Mouse (Mus musculus) embryonic facial prominence, embryonic 11.5 days (tissue): Measurements from ENCODE around the gene Naa10. TPM values are rescaled to one million over a fixed set of nuclear protein-coding genes. Genes with fewer than 3 reads are reported as not detected.

Experiments used
- ATAC-seq: fragments of 200-750 bp; cut with Nextera tagmentation; replicated peaks from 2 replicates; pipeline ENCODE4 v1.8.0; 2017; ENCODE audit warnings: low read depth; ENCODE audit not compliant: insufficient number of reproducible peaks, low FRiP score, low TSS enrichment
- DNase-seq: peaks from one replicate; pipeline ENCODE4 v3.0.0-alpha.2; 2015; ENCODE audit warnings: low spot score
- H3K27ac ChIP-seq: fragments of 300-500 bp; sonication (generic); replicated peaks from 2 replicates; pipeline ENCODE4 v1.5.1; 2014; ENCODE audit warnings: mild to moderate bottlenecking, low read depth, low read length, control low read depth
- H3K27me3 ChIP-seq: fragments of 300-500 bp; sonication (generic); 2 replicates; pipeline ENCODE4 v1.6.1; 2014; ENCODE audit warnings: mild to moderate bottlenecking, low read length, moderate library complexity, mixed read lengths; ENCODE audit not compliant: control insufficient read depth, insufficient read depth
- H3K36me3 ChIP-seq: fragments of 300-500 bp; sonication (generic); replicated peaks from 2 replicates; pipeline ENCODE4 v1.6.1; 2014; ENCODE audit warnings: low read depth, mild to moderate bottlenecking, low read length, moderate library complexity, mixed read lengths; ENCODE audit not compliant: control insufficient read depth, insufficient read depth
- H3K4me1 ChIP-seq: fragments of 300-500 bp; sonication (generic); 2 replicates; pipeline ENCODE4 v1.6.1; 2014; ENCODE audit warnings: low read length, mixed read lengths; ENCODE audit not compliant: control insufficient read depth, insufficient read depth
- H3K4me2 ChIP-seq: fragments of 300-500 bp; sonication (generic); 2 replicates; pipeline ENCODE4 v1.6.1; 2014; ENCODE audit warnings: low read depth, mild to moderate bottlenecking, control low read depth, low read length, moderate library complexity
- H3K4me3 ChIP-seq: fragments of 300-500 bp; sonication (generic); 2 replicates; pipeline ENCODE4 v1.5.1; 2014; ENCODE audit warnings: low read depth, low read length, control low read depth
- H3K9ac ChIP-seq: fragments of 300-500 bp; sonication (generic); replicated peaks from 2 replicates; pipeline ENCODE4 v1.6.1; 2014; ENCODE audit warnings: mild to moderate bottlenecking, control low read depth, low read length
- H3K9me3 ChIP-seq: fragments of 300-500 bp; sonication (generic); replicated peaks from 2 replicates; pipeline ENCODE4 v1.6.1; 2016; ENCODE audit warnings: mild to moderate bottlenecking, low read length, inconsistent platforms, mixed read lengths; ENCODE audit not compliant: control insufficient read depth
- WGBS: fragments of 180-500 bp; shearing (Covaris S2); extraction: QIAGEN DNeasy Blood & Tissue Kit; methylation state at CpG from one replicate; pipeline ENCODE4 v1.1.7; 2014; 5-methylcytosine and 5-hydroxymethylcytosine counted together
- polyA plus RNA-seq: library from polyadenylated mRNA; unstranded; fragments of >200 nt; fragmentation: Nextera tagmentation; extraction: Ambion mirVana; gene quantifications from 2 replicates; pipeline ENCODE4 v1.2.1, GENCODE M21; 2014

Naa10 gene
- 154 and 159 TPM in 2 replicates for polyA plus RNA-seq

GRCm38 (mm10) chrX:73921823-73922549 lies at the start of gene Naa10, which contains the start of gene Arhgap4:
TSS of gene Naa10 (minus strand) at chrX:73921944.
TSS of gene Arhgap4 (minus strand) at chrX:73921870.
- Histone ChIP-seq H3K27me3 (no peaks in the 10 kb centered on the region), H3K4me3 (peak within 1 kb of the TSS; percentile 52), H3K36me3 (no peaks in the 10 kb centered on the region), H3K4me2 (peak within 1 kb of the TSS; percentile 59), H3K27ac (0 out of 2 replicates have a peak within 1 kb of the TSS, but pooled peaks have one; percentile 52), H3K9ac (peak within 1 kb of the TSS; percentile 68), H3K9me3 (no peaks in the 10 kb centered on the region), H3K4me1 (no peaks in the 10 kb centered on the region)
- 19% methylated on average over 43 of the region's 43 CpGs for WGBS
- peak; percentile 97 for ATAC-seq
- DNase-seq = peak; percentile 88

GRCm38 (mm10) chrX:73970781-73971180 lies 49.0 kb upstream of the Naa10 start:
- no peak overlapping the region for H3K9ac ChIP-seq
- no peaks in the 10 kb centered on the region for H3K9me3 ChIP-seq
- ATAC-seq = no peak

GRCm38 (mm10) chrX:73969729-73970128 lies 48.0 kb upstream of the Naa10 start:
- H3K9ac ChIP-seq = no peak overlapping the region
- no peaks in the 10 kb centered on the region for H3K36me3 ChIP-seq
- WGBS = 89% methylated on average over 2 of the region's 2 CpGs
- no peak overlapping the region for H3K27ac ChIP-seq
- no peak overlapping the region for H3K4me2 ChIP-seq
- no peaks in the 10 kb centered on the region for H3K9me3 ChIP-seq
- no peak for DNase-seq
- no peaks in the 10 kb centered on the region for H3K27me3 ChIP-seq
- no peak overlapping the region for H3K4me3 ChIP-seq
- no peaks in the 10 kb centered on the region for H3K4me1 ChIP-seq
- ATAC-seq = no peak

More at GRCm38 (mm10) chrX:73970781-73971180, 49.0 kb upstream of the Naa10 start:
- Histone ChIP-seq H3K4me3 (no peak overlapping the region), H3K27me3 (no peaks in the 10 kb centered on the region), H3K4me2 (no peak overlapping the region), H3K27ac (no peak overlapping the region), H3K4me1 (no peaks in the 10 kb centered on the region), H3K36me3 (no peaks in the 10 kb centered on the region)
- no peak for DNase-seq

GRCm38 (mm10) chrX:73969167-73969566 lies 47.4 kb upstream of the Naa10 start:
- Histone ChIP-seq H3K27me3 (no peaks in the 10 kb centered on the region), H3K9me3 (no peaks in the 10 kb centered on the region), H3K36me3 (no peaks in the 10 kb centered on the region), H3K4me2 (no peak overlapping the region), H3K4me3 (no peak overlapping the region), H3K9ac (no peak overlapping the region), H3K27ac (no peak overlapping the region), H3K4me1 (peaks cover 3% of the 10 kb centered on the region; the same call in 1 of the 2 replicates)
- 72% methylated on average over 1 of the region's 1 CpGs for WGBS
- DNase-seq (no peak), ATAC-seq (no peak)

- peak; percentile 89 for DNase-seq
- WGBS = 14% methylated on average over 54 of the region's 60 CpGs
- no peaks in the 10 kb centered on the region for H3K9me3 ChIP-seq
- ATAC-seq = peak; percentile 80
- no peaks in the 10 kb centered on the region for H3K27me3 ChIP-seq
- H3K27ac ChIP-seq = peak overlapping the region; percentile 96
- H3K9ac ChIP-seq = peak overlapping the region; percentile 76
- peak overlapping the region; percentile 67 for H3K4me3 ChIP-seq
- no peaks in the 10 kb centered on the region for H3K36me3 ChIP-seq
- peaks cover 3% of the 10 kb centered on the region; the same call in 1 of the 2 replicates for H3K4me1 ChIP-seq
- H3K4me2 ChIP-seq = peak overlapping the region; percentile 36
These were observed 45.7 kb upstream of the Naa10 start for GRCm38 (mm10) chrX:73967177-73968075.

GRCm38 (mm10) chrX:73966248-73967176 lies 44.8 kb upstream of the Naa10 start, which contains the start of gene Hcfc1:
TSS of gene Hcfc1 (minus strand) at chrX:73966357.
- H3K9ac ChIP-seq = peak within 1 kb of the TSS; percentile 76
- peak within 1 kb of the TSS; percentile 67 for H3K4me3 ChIP-seq
- no peaks in the 10 kb centered on the region for H3K36me3 ChIP-seq
- 17% methylated on average over 45 of the region's 58 CpGs for WGBS
- H3K4me2 ChIP-seq = peak within 1 kb of the TSS; percentile 57
- H3K4me1 ChIP-seq = peaks cover 3% of the 10 kb centered on the region; the same call in 1 of the 2 replicates
- peak within 1 kb of the TSS; percentile 96 for H3K27ac ChIP-seq
- H3K27me3 ChIP-seq = no peaks in the 10 kb centered on the region
- DNase-seq (peak; percentile 85), ATAC-seq (peak; percentile 80)
- no peaks in the 10 kb centered on the region for H3K9me3 ChIP-seq

GRCm38 (mm10) chrX:73965307-73965706 lies 43.6 kb upstream of the Naa10 start:
- H3K4me2 ChIP-seq = peak overlapping the region; percentile 57
- H3K9ac ChIP-seq = peak overlapping the region; percentile 76
- WGBS = 13% methylated on average over 19 of the region's 20 CpGs
- no peaks in the 10 kb centered on the region for H3K9me3 ChIP-seq
- peak; percentile 30 for DNase-seq
- H3K4me3 ChIP-seq = peak overlapping the region; percentile 67
- no peak for ATAC-seq
- H3K27me3 ChIP-seq = no peaks in the 10 kb centered on the region
- H3K36me3 ChIP-seq = no peaks in the 10 kb centered on the region
- H3K4me1 ChIP-seq = peaks cover 3% of the 10 kb centered on the region; the same call in 1 of the 2 replicates
- H3K27ac ChIP-seq = peak overlapping the region; percentile 96; the same call in 1 of the 2 replicates
